Mouse (Mus musculus) layer of hippocampus, postnatal 14 days (tissue): Measurements from ENCODE around the gene Tymp. TPM values are rescaled to one million over a fixed set of nuclear protein-coding genes. Genes with fewer than 3 reads are reported as not detected.

Experiments used
- DNase-seq, 2 experiments: peaks; one replicate each; pipeline ENCODE4 v3.0.0; 2021 to 2022; ENCODE audit warnings: low spot score in 2 of 2, mixed read lengths in 1 of 2
- total RNA-seq, 2 experiments: library from RNA; stranded (reverse); gene quantifications; 2 replicates each; pipeline ENCODE4 v1.2.3; 2021

The Tymp gene
- total RNA-seq, 2 experiments from 2014 or later, result 1.3 to 1.6 TPM

DNA sequence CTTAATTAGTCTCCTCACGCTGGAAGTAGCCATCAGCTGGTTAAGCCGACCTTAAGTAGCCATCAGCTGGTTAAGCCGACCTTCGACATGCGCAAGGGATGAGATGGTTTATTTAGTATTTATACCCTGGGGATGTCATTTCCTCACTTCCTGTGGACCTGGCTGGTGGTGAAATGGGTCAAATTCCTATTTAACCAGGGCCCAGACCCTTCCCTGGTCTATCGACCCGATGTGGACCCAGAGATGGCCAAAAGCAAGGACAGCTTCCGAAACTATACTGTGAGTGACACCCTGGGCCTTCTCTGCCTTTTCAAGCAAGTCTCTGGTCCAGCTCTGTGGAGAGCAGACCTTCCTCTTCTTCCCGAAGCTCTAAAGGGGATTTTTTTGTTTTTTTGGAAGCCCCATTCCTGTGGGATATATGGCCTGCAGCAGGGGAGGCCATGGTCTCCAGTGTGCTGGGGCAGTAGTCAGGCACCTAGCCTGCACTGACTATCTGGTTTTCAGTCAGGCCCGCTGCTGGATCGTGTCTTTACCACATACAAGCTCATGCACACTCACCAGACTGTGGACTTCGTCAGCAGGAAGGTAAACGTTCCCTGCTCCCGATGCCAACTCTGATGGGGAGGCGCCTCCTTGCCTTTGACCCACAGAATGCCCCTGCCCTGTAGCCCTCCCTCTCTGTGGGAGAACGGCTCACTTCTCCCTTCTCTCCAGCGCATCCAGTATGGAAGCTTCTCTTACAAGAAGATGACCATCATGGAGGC, 41.9 kb downstream of the Tymp start:
- no peak for DNase-seq

DNA sequence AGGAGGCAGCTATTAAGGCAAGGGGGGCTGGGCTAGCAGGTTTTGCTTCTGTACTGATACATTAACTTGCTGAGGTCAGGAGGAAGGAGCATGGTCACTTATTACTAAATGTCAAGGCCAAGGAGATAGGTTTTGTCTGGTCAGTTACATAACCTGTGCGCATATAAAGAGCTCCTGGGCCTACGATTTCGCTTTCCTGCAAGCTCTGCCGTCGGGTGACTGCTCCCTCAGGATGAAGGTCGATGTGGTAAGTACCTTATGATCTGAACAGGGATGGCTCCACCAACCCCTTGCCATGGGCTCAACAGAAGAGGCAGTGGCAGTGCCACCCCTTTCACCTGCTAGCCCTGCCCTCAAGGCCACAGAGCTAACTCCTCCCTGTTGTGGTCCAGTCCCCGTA, 42.6 kb downstream of the Tymp start, which contains the start of gene Miox:
Gene Miox, plus strand, starts transcription at position 128 of the 400 bp plus-strand sequence.
- no peak for DNase-seq

DNA sequence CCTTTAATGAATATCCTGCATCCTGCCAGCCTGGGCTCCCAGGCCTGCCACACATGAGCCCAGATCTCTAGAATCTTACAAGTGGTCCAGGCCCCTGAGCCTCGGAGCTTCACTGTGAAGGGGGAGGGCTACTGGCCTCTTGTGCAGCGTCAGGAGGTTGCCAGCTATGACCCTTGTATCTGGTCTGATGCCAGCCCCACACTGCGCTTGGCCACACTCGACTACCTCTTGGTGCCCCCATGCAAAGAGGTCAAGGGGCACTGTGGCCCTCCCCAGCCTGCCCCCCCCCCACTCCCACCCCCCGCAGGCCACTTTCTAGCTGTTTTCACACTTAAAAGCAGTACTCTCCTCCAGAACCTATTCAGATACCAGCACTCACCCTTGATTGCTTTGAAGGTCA, 50.4 kb downstream of the Tymp start:
- DNase-seq, result no peak

DNA sequence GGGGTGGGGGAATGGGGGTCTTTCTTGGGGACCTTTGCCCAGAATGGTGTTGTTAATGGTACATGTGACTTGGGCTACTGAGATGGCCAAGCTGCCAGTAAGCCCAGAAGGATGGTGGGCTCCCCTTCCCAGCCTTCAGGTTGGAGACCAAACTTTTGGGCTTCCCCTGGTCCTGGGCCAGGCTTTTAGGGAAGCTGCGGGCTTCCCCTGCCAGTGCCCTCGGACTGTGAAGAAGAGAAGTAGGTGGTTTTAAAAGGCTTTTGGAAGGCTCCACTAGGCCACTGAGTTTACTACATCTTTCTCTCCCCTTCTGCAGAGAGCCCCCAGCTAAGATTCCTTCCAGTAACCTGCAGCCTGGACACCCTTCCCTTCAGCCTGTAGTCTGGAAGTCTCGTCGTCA, 53.2 kb downstream of the Tymp start:
- DNase-seq, result no peak

DNA sequence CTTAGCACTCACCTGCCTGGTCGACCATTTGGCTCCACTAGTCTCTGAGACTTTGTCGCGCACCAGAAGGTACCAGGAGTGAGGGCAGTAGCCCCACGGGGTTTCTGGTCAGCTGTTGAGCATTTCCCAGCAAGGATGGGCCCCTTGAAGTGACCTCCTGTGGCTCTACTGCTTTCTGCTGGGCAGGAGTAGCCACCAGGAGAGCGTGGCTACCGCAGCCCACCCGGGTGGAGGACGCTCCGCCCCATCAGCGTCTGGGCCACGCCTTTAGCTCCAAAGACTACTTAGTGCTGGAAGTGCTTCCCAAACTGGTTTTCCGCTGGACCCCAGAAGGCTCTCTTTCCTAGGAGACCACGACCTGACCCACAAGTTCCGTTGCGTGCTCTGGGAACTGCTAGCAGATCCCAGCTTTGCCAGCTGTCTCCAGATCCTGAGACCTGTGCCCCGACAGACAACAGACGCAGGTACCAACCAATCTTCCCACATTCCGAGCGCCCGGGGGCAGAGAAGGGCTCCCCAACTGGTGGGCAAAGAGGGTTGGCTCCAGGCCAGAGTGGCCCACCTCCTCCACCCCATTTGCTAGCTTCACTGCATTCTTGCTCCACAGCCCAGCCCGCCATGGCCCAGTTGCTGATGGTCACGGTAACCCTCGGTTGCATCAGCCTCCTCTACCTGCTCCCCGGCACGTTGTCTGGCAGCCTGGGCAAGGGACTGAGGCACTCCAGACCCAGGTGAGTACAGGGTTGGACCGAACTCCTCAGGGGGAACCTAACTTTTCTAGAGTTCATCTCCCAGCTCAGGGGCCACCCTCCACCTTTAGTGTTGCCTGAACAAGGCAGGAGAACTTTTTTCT, 53.9 kb downstream of the Tymp start, which contains the start of gene Adm2:
Gene Adm2, plus strand, starts transcription at position 51 of the 853 bp plus-strand sequence.
- no peak for DNase-seq

Other genes starting within 250 kb of the Tymp start
- gene Hdac10, start 248.3 kb downstream of the Tymp start, total RNA-seq, result 10 to 100 TPM; 14.6 to 14.9 TPM
- 1 to 10 TPM; 3.5 to 5.4 TPM for gene Mapk12, start 236.3 kb downstream of the Tymp start, total RNA-seq
- gene Mapk11, start 227.4 kb downstream of the Tymp start, total RNA-seq, result 10 to 100 TPM; 23.2 to 24.9 TPM
- 10 to 100 TPM; 60.1 to 74.0 TPM for gene Plxnb2, start 196.3 kb downstream of the Tymp start, total RNA-seq
- gene Dennd6b, start 180.5 kb downstream of the Tymp start, total RNA-seq, result 10 to 100 TPM; 29.9 to 35.5 TPM
- 100 to 1,000 TPM; 157 to 167 TPM for gene Ppp6r2, start 165.5 kb downstream of the Tymp start, total RNA-seq
- 100 to 1,000 TPM; 248 to 274 TPM for gene Sbf1, start 61.7 kb downstream of the Tymp start, total RNA-seq
- not detected for gene Adm2, start 54.3 kb downstream of the Tymp start, total RNA-seq
- not detected for gene Miox, start 42.6 kb downstream of the Tymp start, total RNA-seq
- 10 to 100 TPM; 22.8 to 24.2 TPM for gene Lmf2, start 21.4 kb downstream of the Tymp start, total RNA-seq
- 10 to 100 TPM; 75.5 to 79.0 TPM for gene Ncaph2, start 21.3 kb downstream of the Tymp start, total RNA-seq
- 10 to 100 TPM; 28.9 to 29.9 TPM for gene Sco2, start 3.2 kb downstream of the Tymp start, total RNA-seq
- 1 to 10 TPM; 2.7 to 5.3 TPM for gene Odf3b, start 2.2 kb upstream of the Tymp start, total RNA-seq
- gene Klhdc7b, start 7.9 kb upstream of the Tymp start, total RNA-seq, result under 1 TPM in 1 of 2 experiments, not detected in 1; 0.14 TPM
- not detected for gene Syce3, start 33.5 kb upstream of the Tymp start, total RNA-seq
- gene Cpt1b, start 48.8 kb upstream of the Tymp start, total RNA-seq, result 1 to 10 TPM; 2.1 to 3.1 TPM
- gene C730034F03Rik, start 52.5 kb upstream of the Tymp start, total RNA-seq, result 1 to 10 TPM; 2.7 to 2.9 TPM
- not detected for gene Gm44502, start 52.7 kb upstream of the Tymp start, total RNA-seq
- 10 to 100 TPM; 44.3 to 50.0 TPM for gene Chkb, start 52.9 kb upstream of the Tymp start, total RNA-seq
- 100 to 1,000 TPM; 195 to 198 TPM for gene Mapk8ip2, start 76.9 kb upstream of the Tymp start, total RNA-seq
- gene Arsa, start 100.4 kb upstream of the Tymp start, total RNA-seq, result 10 to 100 TPM; 29.1 to 31.5 TPM
- 100 to 1,000 TPM; 271 to 274 TPM for gene Shank3, start 122.6 kb upstream of the Tymp start, total RNA-seq
- gene Acr, start 191.3 kb upstream of the Tymp start, total RNA-seq, result 1 to 10 TPM in 1 of 2 experiments, under 1 TPM in 1; 0.65 to 2.4 TPM
- 10 to 100 TPM; 30.8 to 32.7 TPM for gene Rabl2, start 214.9 kb upstream of the Tymp start, total RNA-seq